Mouse (Mus musculus): ENCODE measurements around the gene Cap1. TPM values are rescaled to one million over a fixed set of nuclear protein-coding genes. Genes with fewer than 3 reads are reported as not detected.

Gene Cap1
- polyA plus RNA-seq, 1 experiment from 2014 or later = 79.7 TPM

DNA sequence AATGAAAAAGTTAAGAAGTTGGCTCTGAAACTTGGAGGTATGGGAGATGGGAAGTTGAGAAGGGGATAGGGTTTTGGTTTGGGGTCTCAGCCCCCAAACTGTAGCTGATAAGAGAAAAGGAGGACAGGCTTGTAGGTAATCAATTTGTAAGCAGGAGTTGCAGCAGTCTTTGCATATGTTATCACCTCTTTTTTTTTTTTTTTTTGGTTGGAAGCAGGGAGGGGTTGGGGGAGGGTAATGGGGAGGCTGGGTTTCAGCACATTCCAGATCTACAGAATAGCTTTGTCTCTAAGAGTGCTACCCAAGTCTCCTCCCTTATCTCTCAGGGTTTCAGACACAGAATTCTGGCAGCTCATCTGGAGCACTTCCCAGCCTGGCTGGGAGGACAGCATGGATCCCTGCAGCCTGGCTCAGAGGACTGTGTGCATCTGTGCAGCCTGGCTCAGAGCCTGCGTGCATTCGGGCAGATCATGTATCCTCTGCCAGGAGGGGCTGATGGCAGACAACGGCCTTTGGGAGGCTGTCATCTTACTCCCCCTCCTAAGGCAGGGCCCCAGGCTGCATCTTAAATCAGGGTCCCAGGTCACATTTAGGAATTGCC lies 5.1 kb upstream of the Cap1 start:
- peak; percentile 46; the same call in 1 of the 2 replicates for ATAC-seq (ENCODE audit: low FRiP score, low TSS enrichment)
- H3K9ac ChIP-seq (replicated peaks; ENCODE audit: low read length) = no peak overlapping the region
- 12% methylated on average over 3 of the region's 3 CpGs for WGBS

DNA sequence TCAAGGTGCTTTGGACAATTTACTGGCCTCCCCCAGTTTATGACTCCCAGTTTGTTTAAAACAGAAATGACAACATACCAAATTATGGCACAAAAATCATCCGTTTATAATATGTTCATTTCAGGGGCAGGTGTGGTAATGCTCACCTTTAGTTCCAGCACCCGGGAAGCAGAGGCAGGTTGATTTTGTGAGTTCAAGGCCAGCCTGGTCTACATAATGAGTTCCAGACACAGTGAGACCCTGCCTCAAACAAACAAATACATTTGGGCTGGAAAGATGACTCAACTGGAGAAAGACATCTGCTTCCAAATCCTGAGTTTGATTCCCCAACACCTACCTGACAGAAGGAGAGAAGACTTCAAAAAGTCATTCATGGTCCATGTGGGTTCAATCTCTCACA lies 1.5 kb upstream of the Cap1 start:
- H3K4me2 ChIP-seq (replicated peaks; ENCODE audit: low read depth, low read length) = peak overlapping the region; percentile 84
- no peak overlapping the region for H3K4me3 ChIP-seq (ENCODE audit: low read length)
- no peaks in the 10 kb centered on the region for H3K36me3 ChIP-seq (ENCODE audit: insufficient read depth, low read length)
- 76% methylated on average over 2 of the region's 2 CpGs for WGBS
- H3K27me3 ChIP-seq (ENCODE audit: insufficient read depth, low read length) = no peaks in the 10 kb centered on the region
- no peak for ATAC-seq (ENCODE audit: low FRiP score, low TSS enrichment)
- H3K9ac ChIP-seq (replicated peaks; ENCODE audit: low read length) = peak overlapping the region; percentile 79; the same call in 1 of the 2 replicates
- peaks cover 24% of the 10 kb centered on the region for H3K4me1 ChIP-seq (ENCODE audit: insufficient read depth, low read length)
- H3K9me3 ChIP-seq (ENCODE audit: low read length) = no peaks in the 10 kb centered on the region
- H3K27ac ChIP-seq (ENCODE audit: low read length) = peak overlapping the region; percentile 100; the same call in 1 of the 2 replicates

More for the DNA sequence above, 5.1 kb upstream of the Cap1 start:
- Histone ChIP-seq H3K4me1 (ENCODE audit: insufficient read depth, low read length) (0 out of 2 replicates have a peak, but pooled peaks cover 5% of the 10 kb centered on the region), H3K36me3 (ENCODE audit: insufficient read depth, low read length) (no peaks in the 10 kb centered on the region), H3K27ac (ENCODE audit: low read length) (no peak overlapping the region), H3K9me3 (ENCODE audit: low read length) (no peaks in the 10 kb centered on the region), H3K4me2 (replicated peaks; ENCODE audit: low read depth, low read length) (no peak overlapping the region), H3K27me3 (ENCODE audit: insufficient read depth, low read length) (no peaks in the 10 kb centered on the region), H3K4me3 (ENCODE audit: low read length) (no peak overlapping the region)

DNA sequence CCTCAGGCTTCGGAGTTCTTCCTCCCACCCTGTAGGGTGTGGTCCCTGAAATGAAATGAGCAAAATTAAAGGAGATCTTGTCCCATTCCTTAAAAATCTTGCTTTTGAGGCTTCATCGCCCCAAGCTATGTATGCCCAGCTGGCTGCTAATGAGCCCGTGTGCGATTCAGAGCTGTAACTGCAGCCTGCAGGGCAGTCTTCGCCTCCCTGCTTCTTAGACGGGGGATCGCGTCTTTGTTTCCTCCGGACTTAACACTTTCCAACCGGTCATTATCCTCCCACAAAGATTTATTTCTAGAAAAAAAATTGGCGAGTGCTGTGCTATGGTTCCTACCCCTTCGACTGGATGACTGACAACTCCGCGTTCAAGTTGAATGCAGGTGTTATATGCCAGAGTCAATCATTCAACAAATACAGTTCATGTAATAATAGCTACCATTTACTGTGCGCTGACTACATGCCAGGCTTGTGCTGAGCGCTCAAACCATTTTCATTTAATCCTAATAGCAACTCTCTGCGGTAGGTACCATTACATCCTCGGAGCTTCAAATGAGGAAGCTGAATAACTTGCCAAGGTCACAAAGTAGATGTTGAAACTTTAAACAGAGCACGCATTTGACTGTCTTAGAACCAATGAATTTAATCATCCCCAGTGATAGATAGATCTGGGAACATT lies 861 bp upstream of the Cap1 start:
- Histone ChIP-seq H3K4me2 (replicated peaks; ENCODE audit: low read depth, low read length) (peak overlapping the region; percentile 84), H3K27ac (ENCODE audit: low read length) (peak overlapping the region; percentile 100), H3K36me3 (ENCODE audit: insufficient read depth, low read length) (no peaks in the 10 kb centered on the region), H3K4me1 (ENCODE audit: insufficient read depth, low read length) (peaks cover 26% of the 10 kb centered on the region), H3K4me3 (ENCODE audit: low read length) (peak overlapping the region; percentile 96), H3K9me3 (ENCODE audit: low read length) (no peaks in the 10 kb centered on the region), H3K9ac (replicated peaks; ENCODE audit: low read length) (peak overlapping the region; percentile 79), H3K27me3 (ENCODE audit: insufficient read depth, low read length) (no peaks in the 10 kb centered on the region)
- 7% methylated on average over 19 of the region's 19 CpGs for WGBS
- no peak; the same call in 1 of the 2 replicates for ATAC-seq (ENCODE audit: low FRiP score, low TSS enrichment)

DNA sequence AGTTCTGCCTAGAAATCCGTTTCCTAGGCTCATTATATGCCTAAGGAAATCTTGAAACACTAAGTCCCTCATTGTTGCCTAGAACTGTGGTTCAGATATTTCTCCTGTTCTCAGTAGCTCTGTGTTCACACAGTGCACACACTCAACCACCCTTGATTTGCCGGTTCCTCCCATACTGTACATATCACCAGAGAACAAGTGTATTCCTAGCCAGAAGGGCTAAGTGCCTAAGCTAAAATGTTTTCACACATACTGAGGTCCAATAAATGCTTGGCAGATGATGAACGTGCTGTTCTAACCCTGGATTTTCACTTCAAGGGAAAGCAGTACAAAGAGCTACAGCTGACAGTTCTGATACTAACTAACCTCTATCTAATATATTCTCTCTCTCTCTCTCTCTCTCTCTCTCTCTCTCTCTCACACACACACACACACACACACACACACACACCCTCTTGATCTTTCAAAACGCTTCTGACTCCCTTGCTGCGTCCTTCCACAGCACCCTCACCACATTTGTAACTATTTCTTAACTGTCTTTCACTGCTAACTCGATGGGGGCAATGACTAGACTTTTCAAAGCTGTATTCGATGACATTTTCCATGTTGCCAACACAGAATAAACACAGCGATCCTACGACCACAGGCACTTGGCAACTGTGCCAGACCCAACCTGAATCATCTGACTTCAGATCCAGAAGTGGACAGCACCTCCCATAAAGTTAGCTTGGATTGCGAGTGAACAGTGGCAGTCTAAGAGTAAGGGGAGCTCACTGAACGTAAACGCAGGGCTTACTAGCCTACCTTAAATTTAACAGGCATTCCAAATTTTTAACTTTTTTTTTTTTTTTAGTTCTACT lies 1.1 kb downstream of the Cap1 start:
- Histone ChIP-seq H3K9ac (replicated peaks; ENCODE audit: low read length) (peak overlapping the region; percentile 79), H3K4me3 (ENCODE audit: low read length) (peak overlapping the region; percentile 96), H3K27me3 (ENCODE audit: insufficient read depth, low read length) (no peaks in the 10 kb centered on the region), H3K4me1 (ENCODE audit: insufficient read depth, low read length) (peaks cover 29% of the 10 kb centered on the region), H3K36me3 (ENCODE audit: insufficient read depth, low read length) (no peaks in the 10 kb centered on the region), H3K27ac (ENCODE audit: low read length) (peak overlapping the region; percentile 100; the same call in 1 of the 2 replicates), H3K4me2 (replicated peaks; ENCODE audit: low read depth, low read length) (peak overlapping the region; percentile 75), H3K9me3 (ENCODE audit: low read length) (no peaks in the 10 kb centered on the region)
- 33% methylated on average over 12 of the region's 12 CpGs for WGBS
- no peak for ATAC-seq (ENCODE audit: low FRiP score, low TSS enrichment)

DNA sequence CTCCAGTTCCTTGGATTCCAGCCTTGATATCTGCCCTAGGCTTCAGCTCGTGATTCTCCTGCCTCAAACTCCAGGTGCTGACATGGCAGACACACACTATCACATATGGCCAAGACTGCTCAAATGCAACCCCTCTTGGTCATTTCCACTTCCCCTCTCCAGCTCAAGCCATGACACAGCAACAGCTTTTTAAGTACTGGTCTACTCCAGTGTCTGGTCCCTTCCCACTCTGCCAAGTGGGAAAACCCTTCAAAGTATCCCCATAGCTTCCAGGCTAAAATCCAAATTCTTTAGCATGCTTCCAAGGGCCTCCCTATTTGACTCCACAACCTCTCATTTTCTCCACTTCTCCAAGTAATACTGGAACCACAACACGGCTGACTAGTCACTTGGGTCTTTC lies 1.8 kb downstream of the Cap1 start:
- no peak for ATAC-seq (ENCODE audit: low FRiP score, low TSS enrichment)
- no peak overlapping the region for H3K9ac ChIP-seq (replicated peaks; ENCODE audit: low read length)

DNA sequence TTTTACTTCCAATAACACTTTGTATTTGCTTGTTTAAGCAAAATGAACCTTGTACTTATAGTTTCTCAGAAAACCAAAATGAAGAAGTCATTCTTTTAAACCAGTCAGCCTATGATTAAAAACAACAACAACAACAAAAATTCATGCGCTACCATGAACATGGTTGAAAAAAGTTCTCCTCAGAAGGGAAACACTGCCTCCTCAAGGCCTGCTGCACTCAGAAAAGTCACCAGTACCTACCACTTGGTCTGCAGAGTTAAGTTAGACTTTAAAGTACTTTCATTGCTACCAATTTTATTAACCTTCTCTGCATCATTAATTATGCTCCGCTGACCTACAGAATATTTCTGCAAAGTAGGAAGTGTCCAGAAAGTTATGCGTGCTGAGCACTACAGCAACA lies 2.6 kb downstream of the Cap1 start:
- Histone ChIP-seq H3K9me3 (ENCODE audit: low read length) (no peaks in the 10 kb centered on the region), H3K27ac (ENCODE audit: low read length) (no peak overlapping the region), H3K27me3 (ENCODE audit: insufficient read depth, low read length) (no peaks in the 10 kb centered on the region), H3K4me3 (ENCODE audit: low read length) (no peak overlapping the region), H3K9ac (replicated peaks; ENCODE audit: low read length) (no peak overlapping the region), H3K4me2 (replicated peaks; ENCODE audit: low read depth, low read length) (peak overlapping the region; percentile 75), H3K36me3 (ENCODE audit: insufficient read depth, low read length) (no peaks in the 10 kb centered on the region), H3K4me1 (ENCODE audit: insufficient read depth, low read length) (peaks cover 29% of the 10 kb centered on the region)
- no peak for ATAC-seq (ENCODE audit: low FRiP score, low TSS enrichment)
- WGBS = 68% methylated on average over 3 of the region's 3 CpGs

More for the DNA sequence above, 1.8 kb downstream of the Cap1 start:
- peak overlapping the region; percentile 75 for H3K4me2 ChIP-seq (replicated peaks; ENCODE audit: low read depth, low read length)
- peak overlapping the region; percentile 96 for H3K4me3 ChIP-seq (ENCODE audit: low read length)
- no peaks in the 10 kb centered on the region for H3K36me3 ChIP-seq (ENCODE audit: insufficient read depth, low read length)
- H3K27ac ChIP-seq (ENCODE audit: low read length) = 0 out of 2 replicates have a peak overlapping the region, but pooled peaks have one; percentile 22
- H3K4me1 ChIP-seq (ENCODE audit: insufficient read depth, low read length) = peaks cover 29% of the 10 kb centered on the region
- 58% methylated on average over 2 of the region's 2 CpGs for WGBS
- no peaks in the 10 kb centered on the region for H3K27me3 ChIP-seq (ENCODE audit: insufficient read depth, low read length)
- H3K9me3 ChIP-seq (ENCODE audit: low read length) = no peaks in the 10 kb centered on the region

DNA sequence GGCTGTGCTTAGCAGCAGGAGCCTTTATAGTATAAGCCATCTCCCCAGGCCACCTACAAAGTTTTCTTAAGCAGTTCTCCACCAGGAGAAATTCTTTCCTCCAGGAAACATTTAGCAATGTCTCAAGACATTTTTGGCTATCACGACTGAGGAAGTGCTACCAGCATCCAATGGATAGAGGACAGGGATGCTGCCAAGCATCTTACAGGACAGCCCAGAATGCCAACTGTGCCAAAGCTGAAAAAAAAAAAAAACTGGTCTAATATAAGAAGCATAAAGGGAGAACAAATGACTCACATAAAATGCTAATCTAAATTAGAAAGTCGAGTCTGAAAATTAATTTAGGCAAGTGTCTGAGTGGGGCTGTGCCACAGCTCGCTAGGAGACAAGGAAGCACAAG lies 3.3 kb downstream of the Cap1 start:
- Histone ChIP-seq H3K27ac (ENCODE audit: low read length) (no peak overlapping the region), H3K4me3 (ENCODE audit: low read length) (no peak overlapping the region), H3K4me1 (ENCODE audit: insufficient read depth, low read length) (peaks cover 29% of the 10 kb centered on the region), H3K9ac (replicated peaks; ENCODE audit: low read length) (no peak overlapping the region), H3K36me3 (ENCODE audit: insufficient read depth, low read length) (no peaks in the 10 kb centered on the region), H3K4me2 (replicated peaks; ENCODE audit: low read depth, low read length) (no peak overlapping the region), H3K9me3 (ENCODE audit: low read length) (no peaks in the 10 kb centered on the region), H3K27me3 (ENCODE audit: insufficient read depth, low read length) (no peaks in the 10 kb centered on the region)
- WGBS = 82% methylated on average over 3 of the region's 3 CpGs
- no peak for ATAC-seq (ENCODE audit: low FRiP score, low TSS enrichment)

DNA sequence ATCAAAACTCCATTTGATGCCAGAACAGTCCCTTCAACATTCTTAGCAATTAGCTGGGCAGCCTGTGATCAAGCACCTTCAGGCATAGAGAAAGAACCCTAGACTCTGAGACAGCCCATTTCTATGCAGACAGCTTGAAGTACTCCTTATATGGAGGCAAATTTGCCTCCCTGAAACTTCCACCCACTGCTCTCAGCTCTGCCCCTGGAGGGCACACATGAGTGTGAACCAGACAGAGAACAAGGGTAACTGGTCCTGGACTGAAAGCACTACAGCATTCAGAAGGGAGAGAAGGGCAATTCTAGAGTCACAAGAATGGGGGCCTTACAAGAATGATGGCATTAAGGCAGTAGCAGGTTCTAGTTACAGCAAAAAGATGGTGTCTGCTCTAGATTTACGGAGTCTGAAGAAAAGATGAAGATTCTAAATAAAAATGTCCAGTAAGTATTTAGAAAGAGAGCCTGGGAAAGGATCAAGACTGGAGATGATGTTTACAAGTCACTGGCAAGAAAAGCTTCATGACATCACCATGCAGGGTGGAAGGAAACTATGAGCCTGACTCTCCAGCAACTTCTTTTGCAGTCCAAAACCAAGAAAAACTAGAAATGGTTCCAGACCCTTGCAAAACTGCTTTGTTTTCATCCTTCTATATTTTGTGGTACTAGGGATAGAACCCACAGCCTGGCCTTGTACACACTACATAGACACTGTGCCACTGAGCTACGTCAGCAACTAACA lies 7.4 kb downstream of the Cap1 start:
- Histone ChIP-seq H3K27me3 (ENCODE audit: insufficient read depth, low read length) (no peaks in the 10 kb centered on the region), H3K9me3 (ENCODE audit: low read length) (no peaks in the 10 kb centered on the region), H3K27ac (ENCODE audit: low read length) (no peak overlapping the region), H3K4me3 (ENCODE audit: low read length) (no peak overlapping the region), H3K4me1 (ENCODE audit: insufficient read depth, low read length) (peaks cover 8% of the 10 kb centered on the region), H3K9ac (replicated peaks; ENCODE audit: low read length) (no peak overlapping the region), H3K36me3 (ENCODE audit: insufficient read depth, low read length) (no peaks in the 10 kb centered on the region), H3K4me2 (replicated peaks; ENCODE audit: low read depth, low read length) (no peak overlapping the region)
- ATAC-seq (ENCODE audit: low FRiP score, low TSS enrichment) = no peak
- WGBS = 90% methylated on average over 2 of the region's 2 CpGs

DNA sequence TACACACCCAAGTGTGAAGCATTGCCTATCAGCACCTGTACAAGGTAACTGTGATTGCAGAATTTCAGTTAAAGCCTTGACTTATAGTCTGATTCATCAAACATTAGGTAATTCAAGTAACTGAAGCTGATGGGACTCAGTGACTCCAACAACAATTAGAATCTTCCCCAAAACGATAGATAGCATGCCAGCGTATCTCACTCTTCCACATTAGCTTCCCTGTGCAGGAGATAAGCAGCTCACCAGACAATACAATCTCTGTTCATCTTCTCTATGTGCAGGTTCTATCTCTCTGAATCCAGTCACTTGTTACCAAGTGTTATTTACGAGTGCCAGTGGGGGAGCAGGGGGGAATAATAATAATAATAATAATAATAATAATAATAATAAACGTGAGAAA lies 12.3 kb downstream of the Cap1 start:
- no peak overlapping the region for H3K4me2 ChIP-seq (replicated peaks; ENCODE audit: low read depth, low read length)
- H3K4me1 ChIP-seq (ENCODE audit: insufficient read depth, low read length) = no peaks in the 10 kb centered on the region
- H3K9me3 ChIP-seq (ENCODE audit: low read length) = no peaks in the 10 kb centered on the region
- peaks cover 26% of the 10 kb centered on the region for H3K36me3 ChIP-seq (ENCODE audit: insufficient read depth, low read length)
- H3K4me3 ChIP-seq (ENCODE audit: low read length) = no peak overlapping the region
- no peaks in the 10 kb centered on the region for H3K27me3 ChIP-seq (ENCODE audit: insufficient read depth, low read length)
- 90% methylated on average over 4 of the region's 4 CpGs for WGBS
- no peak for ATAC-seq (ENCODE audit: low FRiP score, low TSS enrichment)
- no peak overlapping the region for H3K9ac ChIP-seq (replicated peaks; ENCODE audit: low read length)
- no peak overlapping the region for H3K27ac ChIP-seq (ENCODE audit: low read length)

Measured in kidney, embryonic 16.5 days (tissue).